Mouse (Mus musculus) intestine, postnatal 0 days (tissue): ENCODE data around the gene Olfr702. TPM values are rescaled to one million over a fixed set of nuclear protein-coding genes. Genes with fewer than 3 reads are reported as not detected.
A peak's percentile ranks its signal among the peaks of the same experiment; 100 is the strongest.

Experiments
- ATAC-seq: fragments of 200-750 bp; cut with Nextera tagmentation; 2 replicates; pipeline ENCODE4 v1.8.0; 2017; ENCODE audit warnings: mild to moderate bottlenecking, moderate TSS enrichment, moderate library complexity
- H3K27ac ChIP-seq: fragments of 300-500 bp; sonication (generic); 2 replicates; pipeline ENCODE4 v1.5.1; 2014; ENCODE audit warnings: mild to moderate bottlenecking, low read depth, low read length, moderate library complexity
- H3K27me3 ChIP-seq: fragments of 300-500 bp; sonication (generic); replicated peaks from 2 replicates; pipeline ENCODE4 v1.6.1; 2014; ENCODE audit warnings: low read length, mixed read lengths; ENCODE audit not compliant: control insufficient read depth, insufficient read depth
- H3K36me3 ChIP-seq: fragments of 300-500 bp; sonication (generic); 2 replicates; pipeline ENCODE4 v1.6.1; 2014; ENCODE audit warnings: mild to moderate bottlenecking, moderate library complexity; ENCODE audit not compliant: control insufficient read depth, insufficient read depth
- H3K4me1 ChIP-seq: fragments of 300-500 bp; sonication (generic); replicated peaks from 2 replicates; pipeline ENCODE4 v1.6.1; 2014; ENCODE audit warnings: antibody characterized with exemption, low read length, mixed read lengths; ENCODE audit not compliant: control insufficient read depth, insufficient read depth
- H3K4me2 ChIP-seq: fragments of 300-500 bp; sonication (generic); replicated peaks from 2 replicates; pipeline ENCODE4 v1.6.1; 2014; ENCODE audit warnings: low read depth, mild to moderate bottlenecking, moderate library complexity
- H3K4me3 ChIP-seq: fragments of 300-500 bp; sonication (generic); 2 replicates; pipeline ENCODE4 v1.5.1; 2014; ENCODE audit warnings: low read depth, low read length
- H3K9ac ChIP-seq: fragments of 300-500 bp; sonication (generic); 2 replicates; pipeline ENCODE4 v1.6.1; 2014; ENCODE audit warnings: mild to moderate bottlenecking, low read depth, low read length
- H3K9me3 ChIP-seq: fragments of 300-500 bp; sonication (generic); 2 replicates; pipeline ENCODE4 v1.6.1; 2016; ENCODE audit warnings: mixed run types; ENCODE audit not compliant: control insufficient read depth
- CTCF ChIP-seq: sonication (generic); IDR thresholded peaks from 2 replicates; pipeline ENCODE4 v1.5.1; 2016; ENCODE audit warnings: low read depth, mild to moderate bottlenecking, control low read depth, antibody characterized with exemption, moderate library complexity
- WGBS: fragments of 180-500 bp; shearing (Covaris S2); extraction: QIAGEN DNeasy Blood & Tissue Kit; methylation state at CpG from one replicate; pipeline ENCODE4 v1.1.7; 2014; 5-methylcytosine and 5-hydroxymethylcytosine counted together
- polyA plus RNA-seq: library from polyadenylated mRNA; unstranded; fragments of >200 nt; fragmentation: Nextera tagmentation; extraction: Ambion mirVana; gene quantifications from 2 replicates; pipeline ENCODE4 v1.2.1, GENCODE M21; 2015

Gene Olfr702
- polyA plus RNA-seq: not detected in 2 replicates

DNA sequence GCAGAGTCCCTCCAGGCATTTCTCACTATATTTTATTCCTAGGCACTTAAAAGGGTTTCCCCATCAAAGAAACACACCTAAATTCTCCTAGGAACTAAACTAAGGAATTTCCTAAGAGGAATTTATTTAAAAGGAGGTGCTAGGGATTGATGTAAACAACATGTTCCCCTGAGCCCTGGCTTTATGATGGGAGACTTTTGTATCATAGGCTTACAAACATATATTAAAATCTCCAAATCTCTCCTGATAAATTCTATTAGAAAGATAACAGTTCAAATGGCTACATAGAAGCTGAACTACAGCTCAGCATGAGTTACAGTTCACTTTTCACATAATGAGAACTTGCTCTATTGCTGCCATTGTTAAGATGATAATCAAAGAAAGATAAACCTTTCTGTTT is at the start of gene Olfr702:
Gene Olfr702, minus strand, starts transcription at position 101 of the 400 bp plus-strand sequence.
- Histone ChIP-seq H3K36me3 (no peaks in the 10 kb centered on the region), H3K27me3 (no peaks in the 10 kb centered on the region), H3K4me2 (no peak within 1 kb of the TSS), H3K9me3 (no peaks in the 10 kb centered on the region), H3K4me1 (no peaks in the 10 kb centered on the region), H3K27ac (no peak within 1 kb of the TSS), H3K4me3 (no peak within 1 kb of the TSS), H3K9ac (no peak within 1 kb of the TSS)
- no peak for TF ChIP-seq CTCF
- no peak for ATAC-seq

DNA sequence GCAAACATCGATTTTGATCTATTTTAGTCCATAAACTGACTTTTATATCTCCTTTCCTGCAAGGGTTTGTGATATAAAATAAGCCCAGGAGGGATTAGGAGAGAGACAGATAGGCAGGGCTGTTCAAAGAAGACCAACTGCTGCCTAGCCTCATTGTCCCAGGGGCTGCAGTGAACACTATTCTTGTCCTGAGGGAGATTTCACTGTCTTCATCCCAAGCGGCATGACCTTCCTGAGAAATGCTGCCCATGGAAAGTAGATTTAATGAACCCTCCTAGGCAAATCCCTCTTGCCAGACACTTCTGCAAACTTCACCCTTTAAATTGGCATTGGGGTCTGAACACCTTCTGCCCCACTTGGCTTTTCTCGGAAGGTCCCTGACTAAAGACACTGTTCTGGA is 43.1 kb upstream of the Olfr702 start, which contains the start of gene Olfr705:
Gene Olfr705, minus strand, starts transcription at position 101 of the 400 bp plus-strand sequence.
- WGBS: 73% methylated on average over 3 of the region's 3 CpGs
- H3K27ac ChIP-seq: no peak within 1 kb of the TSS
- no peak for ATAC-seq
- H3K9me3 ChIP-seq: no peaks in the 10 kb centered on the region
- no peaks in the 10 kb centered on the region for H3K4me1 ChIP-seq
- no peaks in the 10 kb centered on the region for H3K27me3 ChIP-seq
- no peaks in the 10 kb centered on the region for H3K36me3 ChIP-seq
- H3K9ac ChIP-seq: no peak within 1 kb of the TSS
- H3K4me2 ChIP-seq: no peak within 1 kb of the TSS
- H3K4me3 ChIP-seq: no peak within 1 kb of the TSS
- no peak for TF ChIP-seq CTCF

DNA sequence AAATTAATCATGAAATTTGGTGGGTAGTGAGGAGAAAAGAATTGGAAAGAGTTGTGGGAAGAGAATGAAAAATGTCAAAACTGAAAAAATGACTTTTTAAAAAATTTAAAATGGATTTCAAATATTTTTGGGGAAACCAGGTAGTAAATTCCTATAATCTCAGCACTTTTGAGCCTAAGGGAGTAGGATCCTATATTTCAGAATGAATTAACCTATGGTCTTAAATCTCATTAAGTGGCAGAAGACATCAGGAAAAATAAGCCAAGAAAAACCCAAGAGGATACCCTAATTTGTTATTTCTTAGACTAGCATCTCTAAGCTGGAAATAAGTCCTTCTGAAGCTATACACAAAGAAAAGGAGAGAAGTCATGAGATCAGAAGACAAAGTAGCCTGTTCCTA is 29.2 kb upstream of the Olfr702 start, which contains the start of gene Olfr704:
Gene Olfr704, plus strand, starts transcription at position 301 of the 400 bp plus-strand sequence.
- no peaks in the 10 kb centered on the region for H3K4me1 ChIP-seq
- no peaks in the 10 kb centered on the region for H3K9me3 ChIP-seq
- H3K9ac ChIP-seq: no peak within 1 kb of the TSS
- TF ChIP-seq CTCF: no peak
- H3K36me3 ChIP-seq: no peaks in the 10 kb centered on the region
- no peak for ATAC-seq
- no peaks in the 10 kb centered on the region for H3K27me3 ChIP-seq
- no peak within 1 kb of the TSS for H3K4me2 ChIP-seq
- H3K27ac ChIP-seq: no peak within 1 kb of the TSS
- H3K4me3 ChIP-seq: no peak within 1 kb of the TSS

DNA sequence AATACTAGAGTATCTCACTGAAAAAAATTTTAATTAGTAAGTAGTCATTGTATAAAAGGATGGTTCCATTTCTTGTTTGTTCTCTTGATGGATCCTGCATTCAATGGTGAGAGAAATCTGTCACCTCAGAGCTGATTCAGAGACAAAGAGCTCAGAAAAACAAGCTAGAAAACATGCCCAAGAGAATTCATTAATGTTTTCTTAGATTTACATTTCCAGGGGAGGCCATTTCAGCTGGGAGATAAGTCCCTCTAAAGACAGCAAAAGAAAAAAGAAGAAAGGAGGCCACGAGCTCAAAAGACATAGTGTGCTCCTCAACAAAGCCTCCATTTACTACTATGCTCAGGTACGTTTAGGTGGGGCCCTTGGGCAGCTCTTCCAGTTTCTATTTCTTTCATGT is 9.4 kb upstream of the Olfr702 start, which contains the start of gene Olfr703:
Gene Olfr703, plus strand, starts transcription at position 301 of the 400 bp plus-strand sequence.
- H3K4me1 ChIP-seq: no peaks in the 10 kb centered on the region
- no peak for TF ChIP-seq CTCF
- 56% methylated on average over 2 of the region's 2 CpGs for WGBS
- H3K9me3 ChIP-seq: no peaks in the 10 kb centered on the region
- no peaks in the 10 kb centered on the region for H3K36me3 ChIP-seq
- no peak within 1 kb of the TSS for H3K27ac ChIP-seq
- no peaks in the 10 kb centered on the region for H3K27me3 ChIP-seq
- no peak within 1 kb of the TSS for H3K4me3 ChIP-seq
- no peak for ATAC-seq
- H3K9ac ChIP-seq: no peak within 1 kb of the TSS
- H3K4me2 ChIP-seq: no peak within 1 kb of the TSS

DNA sequence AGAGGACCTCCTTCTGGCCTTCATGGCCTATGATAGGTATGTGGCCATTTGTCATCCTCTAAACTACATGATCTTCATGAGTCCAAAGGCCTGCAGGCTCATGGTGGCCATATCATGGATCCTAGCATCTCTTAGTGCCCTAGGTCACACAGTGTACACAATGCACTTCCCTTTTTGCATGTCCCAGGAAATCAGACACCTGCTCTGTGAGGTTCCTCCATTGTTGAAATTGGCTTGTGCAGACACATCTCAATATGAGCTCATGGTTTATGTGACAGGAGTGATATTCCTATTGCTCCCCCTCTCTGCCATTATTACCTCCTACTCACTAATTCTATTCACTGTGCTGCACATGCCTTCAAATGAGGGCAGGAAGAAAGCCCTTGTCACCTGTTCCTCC is 15.3 kb downstream of the Olfr702 start:
- Histone ChIP-seq H3K9ac (no peak overlapping the region), H3K4me1 (no peaks in the 10 kb centered on the region), H3K27me3 (no peaks in the 10 kb centered on the region), H3K27ac (no peak overlapping the region), H3K4me2 (no peak overlapping the region), H3K4me3 (no peak overlapping the region), H3K36me3 (no peaks in the 10 kb centered on the region), H3K9me3 (no peaks in the 10 kb centered on the region)
- no peak for ATAC-seq
- no peak for TF ChIP-seq CTCF

DNA sequence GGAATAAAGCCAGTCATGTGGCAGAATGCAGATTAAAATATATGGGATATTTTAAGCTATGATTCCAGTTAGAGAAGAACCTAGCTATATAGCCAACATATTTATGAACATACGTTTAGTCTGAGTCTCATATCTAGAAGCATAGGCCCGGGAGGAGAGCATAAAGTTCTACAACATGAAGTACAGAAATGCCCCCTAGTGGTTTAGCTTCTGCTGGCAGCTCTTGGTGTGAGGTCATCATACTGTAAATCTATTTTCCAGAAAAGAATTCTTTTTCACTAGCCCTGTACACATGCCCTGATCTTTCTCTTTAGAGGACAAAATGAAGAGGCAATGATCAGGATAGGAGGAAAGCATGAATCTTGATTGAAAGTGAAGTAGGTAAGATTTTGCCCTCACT is 17.9 kb downstream of the Olfr702 start:
- WGBS: 31% methylated on average over 2 of the region's 2 CpGs
- TF ChIP-seq CTCF: peak; percentile 67
- ATAC-seq: no peak
- Histone ChIP-seq H3K27ac (no peak overlapping the region), H3K4me3 (no peak overlapping the region), H3K27me3 (no peaks in the 10 kb centered on the region), H3K4me2 (no peak overlapping the region), H3K36me3 (no peaks in the 10 kb centered on the region), H3K9me3 (no peaks in the 10 kb centered on the region), H3K9ac (no peak overlapping the region), H3K4me1 (no peaks in the 10 kb centered on the region)

DNA sequence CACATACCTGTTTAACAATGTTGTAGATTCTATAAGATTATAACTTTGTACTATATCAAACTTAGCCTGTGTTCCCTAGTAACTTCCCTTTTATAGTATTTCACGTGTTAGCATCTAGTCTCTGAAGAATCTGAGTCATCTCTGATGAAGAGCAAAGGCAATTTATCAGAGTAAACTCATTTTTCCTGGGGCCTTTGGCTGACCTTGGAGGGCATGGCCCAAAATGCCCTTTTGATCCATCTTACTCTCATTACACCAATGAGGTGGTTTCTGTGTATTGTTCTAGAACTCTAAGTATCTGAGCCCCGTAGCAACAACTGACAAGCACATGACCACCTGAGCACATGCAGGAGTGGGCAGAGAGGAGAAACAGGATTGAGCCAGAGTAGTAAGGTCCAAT is 19.9 kb downstream of the Olfr702 start, which contains the start of gene Olfr701:
Gene Olfr701, plus strand, starts transcription at position 301 of the 400 bp plus-strand sequence.
- Histone ChIP-seq H3K9ac (no peak within 1 kb of the TSS), H3K9me3 (no peaks in the 10 kb centered on the region), H3K4me3 (no peak within 1 kb of the TSS), H3K4me2 (no peak within 1 kb of the TSS), H3K27ac (no peak within 1 kb of the TSS), H3K4me1 (no peaks in the 10 kb centered on the region), H3K36me3 (no peaks in the 10 kb centered on the region), H3K27me3 (no peaks in the 10 kb centered on the region)
- ATAC-seq: no peak
- no peak for TF ChIP-seq CTCF
- 60% methylated on average over 2 of the region's 2 CpGs for WGBS
